Comparison of ENCODE assay signal across 9 mouse cellular contexts in genomic region chr11:94339732-94340585, GRCm38 (mm10). TPM values are rescaled to one million over a fixed set of nuclear protein-coding genes. Genes with fewer than 3 reads are reported as not detected.
A peak's percentile ranks its signal among the peaks of the same experiment; 100 is the strongest.
DNase-seq lines count a peak whose midpoint lies in the region; ATAC-seq and TF ChIP-seq lines count a peak whose summit lies in the region.
"Had no signal": no experiment of that assay in that cellular context is flagged by ENCODE, and none has a peak within 500 bp of the region (broad histone marks: within the 10 kb centered on the region; RNA-seq: fewer than 3 reads in every experiment).

No protein-coding gene starts in this region.

- 52% methylated on average over 18 of the region's 18 CpGs for WGBS in forebrain, embryonic 16.5 days
- WGBS in kidney, embryonic 15.5 days: 58% methylated on average over 18 of the region's 18 CpGs
- 55% methylated on average over 18 of the region's 18 CpGs for WGBS in lung, adult 2 months
- WGBS in neural tube, embryonic 13.5 days: 55% methylated on average over 18 of the region's 18 CpGs

- H3K9me3 ChIP-seq in forebrain, embryonic 16.5 days (ENCODE audit: control insufficient read depth, low read length): no peaks in the 10 kb centered on the region
- no peaks in the 10 kb centered on the region for H3K9me3 ChIP-seq in kidney, embryonic 15.5 days (replicated peaks)
- H3K9me3 ChIP-seq in neural tube, embryonic 13.5 days: no peaks in the 10 kb centered on the region

- H3K27me3 ChIP-seq in testis, adult 2 months (ENCODE audit: control insufficient read depth, insufficient read depth, low read length): no peaks in the 10 kb centered on the region
- no peaks in the 10 kb centered on the region for H3K27me3 ChIP-seq in forebrain, embryonic 16.5 days (replicated peaks; ENCODE audit: control insufficient read depth, insufficient read depth, low read length)
- H3K27me3 ChIP-seq in kidney, embryonic 15.5 days: no peaks in the 10 kb centered on the region
- no peaks in the 10 kb centered on the region for H3K27me3 ChIP-seq in neural tube, embryonic 13.5 days

- H3K27ac ChIP-seq in testis, adult 2 months (ENCODE audit: control insufficient read depth, insufficient read depth, low read depth, low read length): no peak overlapping the region
- H3K27ac ChIP-seq in forebrain, embryonic 16.5 days (ENCODE audit: low read length): no peak overlapping the region
- H3K27ac ChIP-seq in kidney, embryonic 15.5 days: no peak overlapping the region
- H3K27ac ChIP-seq in neural tube, embryonic 13.5 days (replicated peaks): no peak overlapping the region

- no peak for TF ChIP-seq POLR2A in testis, adult 2 months (IDR thresholded peaks at IDR 0.05; ENCODE audit: control insufficient read depth, low read depth, low read length)
- no peak for TF ChIP-seq POLR2A in lung, adult 2 months (IDR thresholded peaks at IDR 0.05; ENCODE audit: borderline replicate concordance, extremely low read depth, low read depth, low read length)

- no peak for DNase-seq in testis, postnatal 14 days (ENCODE audit: low spot score)
- DNase-seq in cerebellum, adult 18-20 months: peak; percentile 68 to 75
- DNase-seq in lung, adult 2 months: peak; percentile 61
- no peak for DNase-seq in testis, postnatal 10 days (ENCODE audit: low spot score)

- no peaks in the 10 kb centered on the region for H3K4me1 ChIP-seq in testis, adult 2 months (ENCODE audit: control insufficient read depth, insufficient read depth, low read length)
- H3K4me1 ChIP-seq in forebrain, embryonic 16.5 days (replicated peaks; ENCODE audit: control insufficient read depth, insufficient read depth, low read length): peaks cover 25% of the 10 kb centered on the region
- H3K4me1 ChIP-seq in kidney, embryonic 15.5 days: peaks cover 44% of the 10 kb centered on the region
- peaks cover 12% of the 10 kb centered on the region for H3K4me1 ChIP-seq in lung, adult 2 months (ENCODE audit: control insufficient read depth, insufficient read depth, low read length)
- H3K4me1 ChIP-seq in neural tube, embryonic 13.5 days (replicated peaks): peaks cover 45% of the 10 kb centered on the region

- TF ChIP-seq CTCF in testis, adult 2 months (IDR thresholded peaks at IDR 0.05; ENCODE audit: control insufficient read depth, insufficient read depth, insufficient replicate concordance, low read depth, low read length): 0 out of 2 replicates have a peak, but pooled peaks have one; percentile 6
- peak; percentile 63 for TF ChIP-seq CTCF in lung, adult 2 months (IDR thresholded peaks at IDR 0.05; ENCODE audit: insufficient read depth, low read length)

- no peak overlapping the region for H3K9ac ChIP-seq in forebrain, embryonic 16.5 days (replicated peaks; ENCODE audit: low read depth, low read length)
- H3K9ac ChIP-seq in kidney, embryonic 15.5 days: no peak overlapping the region
- H3K9ac ChIP-seq in neural tube, embryonic 13.5 days: no peak overlapping the region

- H3K36me3 ChIP-seq in testis, adult 2 months (ENCODE audit: control insufficient read depth, insufficient read depth, low read length): no peaks in the 10 kb centered on the region; the same call in 1 of the 2 replicates
- H3K36me3 ChIP-seq in forebrain, embryonic 16.5 days (ENCODE audit: control insufficient read depth, insufficient read depth): peaks cover 14% of the 10 kb centered on the region
- H3K36me3 ChIP-seq in kidney, embryonic 15.5 days: peaks cover 54% of the 10 kb centered on the region
- peaks cover 44% of the 10 kb centered on the region for H3K36me3 ChIP-seq in neural tube, embryonic 13.5 days

- H3K4me3 ChIP-seq in testis, adult 2 months (ENCODE audit: control insufficient read depth, low read depth, low read length): no peak overlapping the region
- no peak overlapping the region for H3K4me3 ChIP-seq in forebrain, embryonic 16.5 days (replicated peaks; ENCODE audit: low read length)
- no peak overlapping the region for H3K4me3 ChIP-seq in kidney, embryonic 15.5 days (replicated peaks)
- H3K4me3 ChIP-seq in lung, adult 2 months (replicated peaks; ENCODE audit: extremely low read depth, low read depth, low read length): no peak overlapping the region
- H3K4me3 ChIP-seq in neural tube, embryonic 13.5 days: no peak overlapping the region
- H3K4me3 ChIP-seq: erythroblast, embryonic 14.5 days had no signal

- no peak overlapping the region for H3K4me2 ChIP-seq in forebrain, embryonic 16.5 days (ENCODE audit: low read length)
- H3K4me2 ChIP-seq in kidney, embryonic 15.5 days: no peak overlapping the region
- H3K4me2 ChIP-seq in neural tube, embryonic 13.5 days: no peak overlapping the region

- ATAC-seq in forebrain, embryonic 16.5 days: peak; percentile 88
- ATAC-seq in kidney, embryonic 15.5 days (replicated peaks; ENCODE audit: low FRiP score): peak; percentile 73
- peak; percentile 89 for ATAC-seq in neural tube, embryonic 13.5 days (ENCODE audit: low read depth)

RNA-seq across cellular contexts. Expression of gene Ankrd40, which starts 12.2 kb away (rescaled TPM):
- polyA plus RNA-seq in testis, adult 2 months (2012; rRNA removed): 80.8 and 89.0 TPM in 2 replicates
- polyA plus RNA-seq in forebrain, embryonic 16.5 days (2015; fragmentation: Nextera tagmentation; extraction: Ambion mirVana): 8.6 and 11.4 TPM in 2 replicates
- 14.8 and 15.4 TPM in 2 replicates for polyA plus RNA-seq in kidney, embryonic 15.5 days (2015; fragmentation: Nextera tagmentation; extraction: Ambion mirVana)
- 193 and 235 TPM in 2 replicates for polyA plus RNA-seq in lung, adult 2 months (2012; rRNA removed)
- polyA plus RNA-seq in neural tube, embryonic 13.5 days (2015; fragmentation: Nextera tagmentation; extraction: Ambion mirVana): 21.0 and 21.8 TPM in 2 replicates

RNA-seq across cellular contexts. Expression of gene Luc7l3, which starts 18.2 kb away (rescaled TPM):
- polyA plus RNA-seq in testis, adult 2 months (2012; rRNA removed): 8.2 and 10.7 TPM in 2 replicates
- 152 and 163 TPM in 2 replicates for polyA plus RNA-seq in forebrain, embryonic 16.5 days (2015; fragmentation: Nextera tagmentation; extraction: Ambion mirVana)
- polyA plus RNA-seq in kidney, embryonic 15.5 days (2015; fragmentation: Nextera tagmentation; extraction: Ambion mirVana): 127 and 131 TPM in 2 replicates
- 10.0 and 16.1 TPM in 2 replicates for polyA plus RNA-seq in lung, adult 2 months (2012; rRNA removed)
- 146 and 151 TPM in 2 replicates for polyA plus RNA-seq in neural tube, embryonic 13.5 days (2015; fragmentation: Nextera tagmentation; extraction: Ambion mirVana)

RNA-seq across cellular contexts. Expression of gene Abcc3, which starts 52.8 kb away (rescaled TPM):
- polyA plus RNA-seq in testis, adult 2 months (2012; rRNA removed): 123 and 126 TPM in 2 replicates
- 0.18 and 0.55 TPM in 2 replicates for polyA plus RNA-seq in forebrain, embryonic 16.5 days (2015; fragmentation: Nextera tagmentation; extraction: Ambion mirVana)
- polyA plus RNA-seq in kidney, embryonic 15.5 days (2015; fragmentation: Nextera tagmentation; extraction: Ambion mirVana): 3.4 and 6.0 TPM in 2 replicates
- polyA plus RNA-seq in lung, adult 2 months (2012; rRNA removed): 47.6 and 57.9 TPM in 2 replicates
- 0.68 and 1.0 TPM in 2 replicates for polyA plus RNA-seq in neural tube, embryonic 13.5 days (2015; fragmentation: Nextera tagmentation; extraction: Ambion mirVana)

RNA-seq across cellular contexts. Expression of gene Gm21885, which starts 58.3 kb away (rescaled TPM):
- not detected in 2 replicates for polyA plus RNA-seq in testis, adult 2 months (2012; rRNA removed)
- 0.38 and 0.66 TPM in 2 replicates for polyA plus RNA-seq in forebrain, embryonic 16.5 days (2015; fragmentation: Nextera tagmentation; extraction: Ambion mirVana)
- not detected in 2 replicates for polyA plus RNA-seq in kidney, embryonic 15.5 days (2015; fragmentation: Nextera tagmentation; extraction: Ambion mirVana)
- not detected in 2 replicates for polyA plus RNA-seq in lung, adult 2 months (2012; rRNA removed)
- 0.27 TPM in 1 of 2 replicates, not detected in the other for polyA plus RNA-seq in neural tube, embryonic 13.5 days (2015; fragmentation: Nextera tagmentation; extraction: Ambion mirVana)
- polyA plus RNA-seq: erythroblast, embryonic 14.5 days had no signal

Comparison
In these comparisons a context has a peak if more than half of its experiments do, and no peak if none do; other contexts are left out.
1. DNase-seq: peak in cerebellum, adult 18-20 months (2 of 2) and lung, adult 2 months (single experiment); none in testis, postnatal 14 days (single experiment) and testis, postnatal 10 days (single experiment).
2. Peak in every context shown above with its lines, with median percentiles within 50 percentile points of each other: ATAC-seq.